Mouse (Mus musculus) 3T3-L1 (cell line): Measurements from ENCODE around the gene Mrpl2.

Experiments used
- DNase-seq: peaks from one replicate; pipeline ENCODE4 v3.0.0-alpha.2; 2015; ENCODE audit warnings: low read depth, low spot score

Mrpl2 gene

GRCm38 (mm10) chr17:46645561-46646321 is at the start of gene Mrpl2, which contains the start of gene Klc4:
Gene Mrpl2, plus strand, starts transcription at chr17:46646229.
Gene Klc4, minus strand, starts transcription at chr17:46646022.
- DNase-seq: peak; percentile 97

GRCm38 (mm10) chr17:46597956-46598355 is 48.1 kb upstream of the Mrpl2 start:
- no peak for DNase-seq

DNA sequence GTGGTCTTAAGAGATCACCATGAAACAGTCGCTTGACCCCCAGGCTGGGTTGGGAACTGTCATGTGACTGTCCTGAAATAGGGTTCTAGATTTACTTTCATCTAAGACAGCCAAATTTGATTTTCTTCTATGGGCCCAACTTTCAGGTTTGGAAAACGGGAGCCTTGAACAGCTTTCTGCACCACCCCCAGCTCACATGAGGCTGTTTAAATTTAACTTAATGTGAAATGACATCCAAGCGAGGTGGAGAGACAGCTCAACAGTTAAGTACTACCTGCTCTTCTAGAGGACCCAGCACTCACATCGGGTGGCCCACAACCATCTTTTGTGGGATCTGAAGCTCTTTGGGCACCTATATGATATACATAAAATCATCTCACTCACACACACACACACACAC is 47.1 kb upstream of the Mrpl2 start:
- DNase-seq: no peak

GRCm38 (mm10) chr17:46600569-46600968 is 45.5 kb upstream of the Mrpl2 start:
- no peak for DNase-seq

- no peak for DNase-seq
These were observed 43.8 kb upstream of the Mrpl2 start for GRCm38 (mm10) chr17:46602212-46602611.

DNA sequence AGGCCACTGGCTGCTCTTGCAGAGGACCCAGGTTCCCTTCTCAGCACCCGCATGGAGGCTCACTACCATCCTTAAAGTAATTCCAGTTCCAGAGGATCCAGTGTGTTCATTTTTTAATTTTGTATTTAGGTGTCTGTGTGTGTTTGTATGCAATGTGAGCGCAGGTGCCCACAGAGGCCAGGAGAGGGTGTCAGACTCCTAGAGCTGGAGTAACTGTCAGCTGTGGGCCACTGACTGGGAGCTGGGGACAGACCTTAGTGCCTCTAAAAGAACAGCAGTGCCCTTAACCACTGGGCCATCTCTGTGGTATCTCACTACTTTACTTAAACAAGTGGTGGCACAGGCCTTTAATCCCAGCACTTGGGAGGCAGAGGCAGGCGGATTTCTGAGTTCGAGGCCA is 42.8 kb upstream of the Mrpl2 start:
- no peak for DNase-seq

DNA sequence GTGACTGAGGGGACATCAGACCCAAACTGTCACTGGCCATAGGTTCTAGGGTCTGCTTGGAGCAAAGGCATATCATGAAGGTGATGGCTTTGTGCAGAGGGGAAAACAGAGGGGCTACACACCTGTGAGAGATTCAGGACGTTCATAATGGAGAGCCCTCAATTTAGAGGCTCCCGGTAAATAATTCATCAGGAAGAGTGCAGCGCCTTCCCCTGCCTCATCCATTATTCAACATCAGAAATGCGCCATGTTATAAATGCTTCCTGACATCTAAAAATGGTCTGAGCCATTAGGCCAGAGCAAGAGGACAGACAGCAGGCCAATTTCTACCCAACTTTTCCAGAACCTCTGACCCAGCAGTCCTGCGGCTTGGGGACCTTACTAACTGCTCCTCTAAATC is 40.9 kb upstream of the Mrpl2 start:
- DNase-seq: no peak

DNA sequence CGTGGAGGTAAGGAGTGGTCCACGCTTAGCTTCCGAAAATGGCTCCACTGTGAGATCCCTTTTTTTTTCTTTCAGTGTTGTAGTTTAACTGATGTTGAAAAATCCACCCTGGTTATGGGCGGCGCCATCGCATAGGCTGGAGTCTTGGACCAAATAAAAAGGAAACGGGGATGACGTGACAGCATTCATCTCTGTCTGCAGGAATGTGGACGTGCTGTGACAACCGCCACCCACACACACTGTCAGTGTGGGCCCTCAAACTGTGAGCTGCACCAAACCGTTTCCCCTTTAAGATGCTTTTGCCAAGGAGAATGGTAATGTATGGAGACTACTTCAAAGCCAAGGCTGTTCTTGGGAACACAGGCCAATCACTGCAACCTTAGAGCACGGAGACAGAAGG is 40.0 kb upstream of the Mrpl2 start:
- no peak for DNase-seq

- no peak for DNase-seq
These were observed 36.1 kb upstream of the Mrpl2 start for GRCm38 (mm10) chr17:46609721-46610514.

- no peak for DNase-seq
These were observed 34.7 kb upstream of the Mrpl2 start for GRCm38 (mm10) chr17:46611316-46611715.

GRCm38 (mm10) chr17:46612189-46612588 is 33.8 kb upstream of the Mrpl2 start:
- DNase-seq: no peak

DNA sequence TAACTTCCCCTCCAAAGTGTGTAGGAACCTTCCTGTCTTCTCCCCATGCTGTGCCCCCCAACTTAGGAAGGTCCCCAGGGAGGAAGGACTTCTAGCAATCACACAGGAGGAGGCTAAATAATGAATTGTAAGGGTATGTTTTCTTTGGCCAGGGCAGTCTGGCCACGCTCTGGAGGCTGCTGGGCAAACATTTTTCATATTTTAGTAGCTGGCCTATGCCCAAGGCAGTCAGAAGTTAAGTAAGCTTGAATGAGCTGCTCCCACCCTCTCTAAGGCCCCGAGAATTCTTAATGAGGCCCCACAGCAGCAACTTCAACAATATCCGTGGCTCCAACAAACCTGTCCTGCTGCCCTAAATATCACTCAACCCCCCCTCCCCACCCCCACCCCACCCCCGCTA is 33.2 kb upstream of the Mrpl2 start:
- peak; percentile 67 for DNase-seq

GRCm38 (mm10) chr17:46613229-46613628 is 32.8 kb upstream of the Mrpl2 start:
- no peak for DNase-seq

DNA sequence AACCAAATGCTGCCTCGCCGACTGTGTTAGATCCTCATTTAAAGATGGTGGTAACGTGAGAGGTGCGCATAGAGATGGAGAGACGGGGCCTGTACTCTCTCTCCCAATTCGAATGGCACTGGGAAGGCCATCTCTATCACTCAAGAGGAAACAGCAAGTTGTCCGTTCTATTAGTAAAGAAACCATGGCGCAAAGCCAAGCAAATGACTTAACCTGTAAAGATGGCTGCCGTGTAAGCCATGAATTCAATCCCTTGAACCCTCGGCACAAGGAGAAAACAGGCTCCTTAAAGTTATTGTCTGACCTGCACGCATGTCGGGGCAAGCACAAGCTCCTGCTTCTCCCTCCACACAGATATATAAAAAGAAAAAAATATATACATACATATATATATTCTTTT is 28.2 kb upstream of the Mrpl2 start:
- DNase-seq: no peak

DNA sequence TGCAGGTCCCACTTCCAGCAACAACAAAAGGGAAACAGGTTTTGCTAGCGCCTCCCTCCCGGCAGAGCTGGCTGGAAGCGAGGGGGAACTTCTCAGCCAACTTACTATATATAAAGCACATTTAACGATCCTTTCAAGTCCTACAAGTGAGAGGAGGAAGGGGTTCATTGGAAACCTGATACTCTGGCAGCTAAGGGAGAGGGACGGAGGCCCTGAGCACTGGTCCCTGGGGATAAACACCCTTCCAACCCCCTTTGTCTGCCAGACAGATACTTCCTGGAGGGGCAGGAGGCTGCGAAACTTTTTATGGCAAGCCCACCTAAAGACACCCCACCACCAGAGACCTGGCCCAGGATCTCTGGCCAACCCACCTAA is 27.6 kb upstream of the Mrpl2 start:
- DNase-seq: no peak

DNA sequence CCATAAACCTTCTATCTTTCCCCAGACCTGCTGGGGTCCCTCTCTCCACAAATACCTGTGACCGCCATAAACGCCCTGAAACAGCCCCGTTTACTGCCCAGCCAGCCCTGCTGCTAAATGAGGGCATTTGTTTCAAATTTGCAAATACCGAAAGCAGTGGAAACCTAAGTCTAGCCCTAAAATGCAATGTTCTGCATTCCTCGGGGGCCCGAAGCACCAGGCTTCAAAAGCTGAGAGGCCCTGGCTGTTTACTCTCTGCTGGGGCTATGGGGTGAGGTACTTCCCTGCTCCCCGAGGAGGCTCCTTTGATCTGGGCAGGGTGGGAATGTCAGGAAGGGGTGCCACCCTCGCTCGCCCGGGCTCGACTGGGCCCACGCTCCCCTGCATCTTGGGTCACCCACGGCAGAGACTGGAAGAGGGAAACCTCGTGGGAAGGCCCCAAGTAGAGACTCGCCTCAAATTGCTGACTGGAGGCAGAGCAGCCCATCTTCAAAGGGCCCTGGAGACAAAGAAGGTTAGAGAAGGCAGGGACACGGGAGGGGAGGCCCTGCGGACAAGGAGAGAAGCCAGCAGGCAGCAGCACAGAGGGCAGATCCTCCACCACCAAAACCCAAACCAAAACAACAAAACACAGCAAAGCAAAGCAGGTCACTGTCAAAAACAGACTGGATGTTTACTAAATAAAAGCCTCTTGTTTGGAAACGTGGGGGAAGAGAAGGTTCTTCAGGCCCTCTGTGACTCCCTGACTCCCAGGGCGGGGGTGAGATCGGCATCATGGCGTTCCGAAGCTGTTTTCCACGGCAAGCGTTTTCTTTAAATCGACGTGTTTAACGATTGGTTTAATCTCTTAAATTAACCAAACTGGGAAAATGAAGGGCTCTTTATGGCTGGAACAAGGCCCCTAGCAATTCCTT is 27.0 kb upstream of the Mrpl2 start:
- no peak for DNase-seq

DNA sequence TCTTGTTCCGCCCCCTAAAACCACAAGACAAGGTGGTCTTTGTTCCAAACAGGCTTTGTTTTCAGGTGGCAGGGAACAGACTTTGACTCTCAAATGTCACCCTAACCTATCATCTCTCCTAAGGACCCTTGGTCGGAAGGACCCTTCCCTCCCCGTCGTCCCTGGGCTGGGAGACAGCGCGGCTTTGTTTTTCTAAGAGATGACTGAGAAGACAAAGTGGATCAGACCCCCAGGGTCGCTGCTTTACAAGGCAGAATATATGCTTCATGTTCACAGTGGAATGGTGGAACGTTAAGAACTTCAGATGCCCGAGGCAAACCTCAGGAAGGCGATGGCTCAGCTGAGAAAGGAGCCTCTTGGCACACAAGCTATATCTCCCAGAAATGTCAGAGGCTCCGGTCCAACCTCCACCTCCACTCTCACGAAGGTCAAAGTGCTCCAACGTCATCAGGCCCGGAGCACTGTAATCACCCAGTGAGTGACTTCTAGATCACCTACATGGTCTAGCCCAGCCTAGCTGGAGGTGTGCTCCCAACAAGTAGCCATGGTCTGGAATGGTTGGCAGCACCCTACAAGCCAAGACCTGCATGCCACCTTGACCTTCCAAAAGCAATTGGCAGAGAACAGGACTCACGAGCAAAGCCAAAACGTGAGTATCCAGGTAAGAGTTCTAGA is 26.2 kb upstream of the Mrpl2 start:
- no peak for DNase-seq

DNA sequence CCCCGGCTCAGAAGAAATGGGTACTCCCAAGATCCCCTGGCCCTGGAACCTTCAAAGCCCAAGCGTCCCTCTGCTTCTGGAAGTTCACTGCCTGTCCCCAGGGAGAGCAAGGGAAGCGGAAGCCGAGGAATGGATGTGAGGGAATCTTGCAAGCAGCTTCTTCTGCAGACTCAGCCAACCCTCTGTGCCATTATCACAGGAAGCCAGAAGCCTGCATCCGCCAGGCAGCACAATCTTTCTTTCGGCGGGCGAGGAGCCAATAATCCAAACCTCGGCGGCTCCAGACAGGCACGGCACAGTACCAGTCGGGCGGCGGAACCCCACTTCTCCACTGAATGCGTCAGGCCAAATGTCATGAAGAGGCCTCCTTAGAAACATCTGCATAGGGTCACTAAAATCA is 24.7 kb upstream of the Mrpl2 start:
- DNase-seq: no peak

GRCm38 (mm10) chr17:46622269-46622668 is 23.8 kb upstream of the Mrpl2 start:
- no peak for DNase-seq

DNA sequence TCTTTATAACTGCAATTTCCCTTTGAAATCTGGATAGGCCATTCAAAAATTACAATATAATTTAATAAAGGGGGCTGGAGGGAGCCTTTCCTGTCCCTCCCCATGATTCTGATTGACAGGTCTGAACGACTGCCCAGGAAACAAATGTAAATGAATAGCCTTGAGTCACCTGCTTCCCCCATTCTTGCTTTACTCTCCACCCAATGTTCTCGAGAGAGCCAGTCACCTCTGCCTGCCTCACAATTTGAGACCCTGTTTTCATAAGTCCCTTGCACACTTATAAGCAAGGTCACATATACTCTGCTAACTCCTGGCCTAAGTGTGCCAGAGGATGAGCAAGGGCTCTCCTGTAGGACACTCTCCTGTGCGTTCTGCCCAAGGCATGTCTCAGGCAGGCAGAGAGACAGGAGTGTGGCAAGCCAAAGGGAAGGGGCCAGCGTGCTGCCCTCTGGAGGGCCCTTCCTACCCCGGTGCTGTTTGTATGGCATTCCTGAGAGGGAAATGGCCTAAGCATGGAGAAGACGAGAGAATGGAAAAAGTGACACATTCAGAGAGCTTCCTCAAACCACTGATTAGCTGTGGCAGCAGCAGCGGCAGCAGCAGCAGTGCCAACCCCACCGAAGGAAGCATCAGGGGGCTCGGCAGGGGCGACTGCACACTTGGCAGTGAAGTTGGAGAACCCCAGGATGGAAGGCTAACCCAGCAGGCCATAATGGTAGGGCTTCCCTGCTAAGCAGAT is 22.0 kb upstream of the Mrpl2 start:
- DNase-seq: peak; percentile 69

- DNase-seq: no peak
These were observed 21.4 kb upstream of the Mrpl2 start for GRCm38 (mm10) chr17:46624598-46624997.
